Mouse (Mus musculus) thymus, adult 18-20 months (tissue): ENCODE measurements around the gene Tbc1d14.

Experiments
- DNase-seq, 2 experiments: peaks; one replicate each; pipeline ENCODE4 v3.0.0; 2022; ENCODE audit warnings: mixed read lengths in 2 of 2

The Tbc1d14 gene

GRCm38 (mm10) chr5:36575745-36576144, 17.3 kb downstream of the Tbc1d14 start:
- DNase-seq, result no peak

GRCm38 (mm10) chr5:36575227-36575626, 17.8 kb downstream of the Tbc1d14 start:
- DNase-seq, result no peak

GRCm38 (mm10) chr5:36574147-36574870, 18.8 kb downstream of the Tbc1d14 start:
- DNase-seq, result no peak

- no peak for DNase-seq
Measured at GRCm38 (mm10) chr5:36573354-36573753, 19.7 kb downstream of the Tbc1d14 start.

GRCm38 (mm10) chr5:36571371-36571770, 21.7 kb downstream of the Tbc1d14 start:
- no peak for DNase-seq

GRCm38 (mm10) chr5:36570546-36571245, 22.4 kb downstream of the Tbc1d14 start:
- no peak for DNase-seq

- DNase-seq, result no peak
Measured at GRCm38 (mm10) chr5:36570098-36570497, 23.0 kb downstream of the Tbc1d14 start.

GRCm38 (mm10) chr5:36568118-36568517, 25.0 kb downstream of the Tbc1d14 start:
- no peak for DNase-seq

- DNase-seq, result no peak
Measured at GRCm38 (mm10) chr5:36567627-36568026, 25.4 kb downstream of the Tbc1d14 start.

- no peak for DNase-seq
Measured at GRCm38 (mm10) chr5:36564530-36564929, 28.5 kb downstream of the Tbc1d14 start.

GRCm38 (mm10) chr5:36563741-36564140, 29.3 kb downstream of the Tbc1d14 start:
- DNase-seq, result no peak

- peak in 1 of 2 experiments; percentile 54 for DNase-seq
Measured at GRCm38 (mm10) chr5:36562791-36563445, 30.2 kb downstream of the Tbc1d14 start.

GRCm38 (mm10) chr5:36561509-36561908, 31.6 kb downstream of the Tbc1d14 start:
- no peak for DNase-seq

GRCm38 (mm10) chr5:36560490-36560889, 32.6 kb downstream of the Tbc1d14 start:
- DNase-seq, result no peak

GRCm38 (mm10) chr5:36559510-36560235, 33.4 kb downstream of the Tbc1d14 start:
- no peak for DNase-seq

GRCm38 (mm10) chr5:36559106-36559505, 34.0 kb downstream of the Tbc1d14 start:
- DNase-seq, result no peak

- no peak for DNase-seq
Measured at GRCm38 (mm10) chr5:36558526-36558925, 34.5 kb downstream of the Tbc1d14 start.

- peak; percentile 56 to 64 for DNase-seq
Measured at GRCm38 (mm10) chr5:36557584-36558308, 35.3 kb downstream of the Tbc1d14 start.

GRCm38 (mm10) chr5:36556906-36557305, 36.2 kb downstream of the Tbc1d14 start:
- DNase-seq, result no peak

- no peak for DNase-seq
Measured at GRCm38 (mm10) chr5:36556289-36556688, 36.8 kb downstream of the Tbc1d14 start.

GRCm38 (mm10) chr5:36554496-36554895, 38.6 kb downstream of the Tbc1d14 start:
- DNase-seq, result no peak

- peak in 1 of 2 experiments; percentile 67 for DNase-seq
Measured at GRCm38 (mm10) chr5:36553886-36554285, 39.2 kb downstream of the Tbc1d14 start.
